Mouse (Mus musculus) midbrain, embryonic 13.5 days (tissue): ENCODE data around the gene Hnrnpa2b1. TPM values are rescaled to one million over a fixed set of nuclear protein-coding genes. Genes with fewer than 3 reads are reported as not detected.

Experiments used
- ATAC-seq: fragments of 200-750 bp; cut with Nextera tagmentation; 2 replicates; pipeline ENCODE4 v1.8.0; 2017; ENCODE audit warnings: mild to moderate bottlenecking, moderate TSS enrichment, moderate library complexity
- H3K27ac ChIP-seq: fragments of 300-500 bp; sonication (generic); 2 replicates; pipeline ENCODE4 v1.5.1; 2015; ENCODE audit warnings: inconsistent platforms, mild to moderate bottlenecking, moderate library complexity
- H3K27me3 ChIP-seq: fragments of 300-500 bp; sonication (generic); 2 replicates; pipeline ENCODE4 v1.6.1; 2015; ENCODE audit warnings: mild to moderate bottlenecking, inconsistent platforms
- H3K36me3 ChIP-seq: fragments of 300-500 bp; sonication (generic); 2 replicates; pipeline ENCODE4 v1.6.1; 2015; ENCODE audit warnings: mild to moderate bottlenecking, inconsistent platforms
- H3K4me1 ChIP-seq: fragments of 300-500 bp; sonication (generic); replicated peaks from 2 replicates; pipeline ENCODE4 v1.6.1; 2015; ENCODE audit warnings: inconsistent platforms
- H3K4me2 ChIP-seq: fragments of 300-500 bp; sonication (generic); replicated peaks from 2 replicates; pipeline ENCODE4 v1.6.1; 2015; ENCODE audit warnings: moderate library complexity, mild to moderate bottlenecking, inconsistent platforms
- H3K4me3 ChIP-seq: fragments of 300-500 bp; sonication (generic); replicated peaks from 2 replicates; pipeline ENCODE4 v1.5.1; 2015; ENCODE audit warnings: mild to moderate bottlenecking, inconsistent platforms
- H3K9ac ChIP-seq: fragments of 300-500 bp; sonication (generic); replicated peaks from 2 replicates; pipeline ENCODE4 v1.6.1; 2015; ENCODE audit warnings: mild to moderate bottlenecking, inconsistent platforms
- H3K9me3 ChIP-seq: fragments of 300-500 bp; sonication (generic); 2 replicates; pipeline ENCODE4 v1.6.1; 2016; ENCODE audit warnings: mild to moderate bottlenecking, inconsistent platforms
- WGBS: fragments of 180-500 bp; shearing (Covaris S2); methylation state at CpG from one replicate; pipeline ENCODE4 v1.1.7; 2015; 5-methylcytosine and 5-hydroxymethylcytosine counted together
- polyA plus RNA-seq: library from polyadenylated mRNA; unstranded; fragments of >200 nt; fragmentation: Nextera tagmentation; extraction: Ambion mirVana; gene quantifications from 2 replicates; pipeline ENCODE4 v1.2.1, GENCODE M21; 2015

The Hnrnpa2b1 gene
- polyA plus RNA-seq, 1 experiment from 2014 or later: 2,073 TPM

- peak overlapping the region; percentile 62; the same call in 1 of the 2 replicates for H3K9ac ChIP-seq
- 0% methylated on average over 2 of the region's 2 CpGs for WGBS
- no peaks in the 10 kb centered on the region for H3K9me3 ChIP-seq
- H3K4me2 ChIP-seq: peak overlapping the region; percentile 63
- H3K27me3 ChIP-seq: no peaks in the 10 kb centered on the region
- peak overlapping the region; percentile 90 for H3K4me3 ChIP-seq
- ATAC-seq: no peak
- H3K4me1 ChIP-seq: peaks cover 42% of the 10 kb centered on the region
- H3K36me3 ChIP-seq: peaks cover 35% of the 10 kb centered on the region
- no peak overlapping the region for H3K27ac ChIP-seq
These were observed 2.0 kb downstream of the Hnrnpa2b1 start for GRCm38 (mm10) chr6:51467649-51468048.

GRCm38 (mm10) chr6:51460363-51460762, 9.3 kb downstream of the Hnrnpa2b1 start:
- Histone ChIP-seq H3K9ac (no peak overlapping the region), H3K4me1 (peaks cover 14% of the 10 kb centered on the region), H3K4me2 (no peak overlapping the region), H3K4me3 (no peak overlapping the region), H3K27ac (no peak overlapping the region), H3K9me3 (no peaks in the 10 kb centered on the region), H3K36me3 (peaks cover 60% of the 10 kb centered on the region), H3K27me3 (no peaks in the 10 kb centered on the region)
- no peak for ATAC-seq
- WGBS: 81% methylated on average over 3 of the region's 3 CpGs

- H3K27me3 ChIP-seq: no peaks in the 10 kb centered on the region
- H3K36me3 ChIP-seq: peaks cover 57% of the 10 kb centered on the region
- ATAC-seq: no peak
- H3K4me2 ChIP-seq: no peak overlapping the region
- WGBS: 80% methylated on average over 4 of the region's 4 CpGs
- H3K9me3 ChIP-seq: no peaks in the 10 kb centered on the region
- H3K27ac ChIP-seq: no peak overlapping the region
- peaks cover 10% of the 10 kb centered on the region; the same call in 1 of the 2 replicates for H3K4me1 ChIP-seq
- H3K9ac ChIP-seq: no peak overlapping the region
- no peak overlapping the region for H3K4me3 ChIP-seq
These were observed 9.7 kb downstream of the Hnrnpa2b1 start for GRCm38 (mm10) chr6:51460021-51460360.

GRCm38 (mm10) chr6:51459313-51460020, 10.2 kb downstream of the Hnrnpa2b1 start:
- peaks cover 57% of the 10 kb centered on the region for H3K36me3 ChIP-seq
- peaks cover 7% of the 10 kb centered on the region; the same call in 1 of the 2 replicates for H3K4me1 ChIP-seq
- H3K27me3 ChIP-seq: no peaks in the 10 kb centered on the region
- ATAC-seq: peak; percentile 57
- H3K4me2 ChIP-seq: no peak overlapping the region
- WGBS: 38% methylated on average over 5 of the region's 5 CpGs
- H3K27ac ChIP-seq: no peak overlapping the region
- H3K9me3 ChIP-seq: no peaks in the 10 kb centered on the region
- no peak overlapping the region for H3K4me3 ChIP-seq
- no peak overlapping the region for H3K9ac ChIP-seq

GRCm38 (mm10) chr6:51458925-51459312, 10.8 kb downstream of the Hnrnpa2b1 start:
- Histone ChIP-seq H3K9me3 (no peaks in the 10 kb centered on the region), H3K27me3 (no peaks in the 10 kb centered on the region), H3K9ac (no peak overlapping the region), H3K4me1 (peaks cover 4% of the 10 kb centered on the region; the same call in 1 of the 2 replicates), H3K4me2 (no peak overlapping the region), H3K4me3 (no peak overlapping the region), H3K36me3 (peaks cover 53% of the 10 kb centered on the region), H3K27ac (no peak overlapping the region)
- 52% methylated on average over 2 of the region's 2 CpGs for WGBS
- ATAC-seq: 0 out of 2 replicates have a peak, but pooled peaks have one; percentile 7

- WGBS: 86% methylated on average over 8 of the region's 8 CpGs
- Histone ChIP-seq H3K27ac (no peak overlapping the region), H3K9ac (no peak overlapping the region), H3K36me3 (peaks cover 44% of the 10 kb centered on the region), H3K9me3 (no peaks in the 10 kb centered on the region), H3K4me1 (no peaks in the 10 kb centered on the region), H3K27me3 (no peaks in the 10 kb centered on the region), H3K4me2 (no peak overlapping the region), H3K4me3 (no peak overlapping the region)
- ATAC-seq: no peak
These were observed 11.8 kb downstream of the Hnrnpa2b1 start for GRCm38 (mm10) chr6:51457770-51458387.

GRCm38 (mm10) chr6:51457283-51457682, 12.4 kb downstream of the Hnrnpa2b1 start:
- H3K9ac ChIP-seq: no peak overlapping the region
- H3K27me3 ChIP-seq: no peaks in the 10 kb centered on the region
- peaks cover 42% of the 10 kb centered on the region for H3K36me3 ChIP-seq
- H3K9me3 ChIP-seq: no peaks in the 10 kb centered on the region
- 88% methylated on average over 3 of the region's 3 CpGs for WGBS
- ATAC-seq: no peak
- H3K27ac ChIP-seq: no peak overlapping the region
- no peaks in the 10 kb centered on the region for H3K4me1 ChIP-seq
- no peak overlapping the region for H3K4me2 ChIP-seq
- H3K4me3 ChIP-seq: no peak overlapping the region

- 92% methylated on average over 1 of the region's 1 CpGs for WGBS
These were observed 13.5 kb downstream of the Hnrnpa2b1 start for GRCm38 (mm10) chr6:51456198-51456597.

GRCm38 (mm10) chr6:51454949-51455348, 14.7 kb downstream of the Hnrnpa2b1 start:
- 76% methylated on average over 3 of the region's 3 CpGs for WGBS

More at GRCm38 (mm10) chr6:51456198-51456597, 13.5 kb downstream of the Hnrnpa2b1 start:
- Histone ChIP-seq H3K9me3 (no peaks in the 10 kb centered on the region), H3K9ac (no peak overlapping the region), H3K27ac (no peak overlapping the region), H3K27me3 (no peaks in the 10 kb centered on the region), H3K36me3 (peaks cover 33% of the 10 kb centered on the region), H3K4me3 (no peak overlapping the region), H3K4me1 (no peaks in the 10 kb centered on the region), H3K4me2 (no peak overlapping the region)
- ATAC-seq: no peak

GRCm38 (mm10) chr6:51452927-51453503, 16.7 kb downstream of the Hnrnpa2b1 start:
- H3K4me1 ChIP-seq: no peaks in the 10 kb centered on the region
- no peak overlapping the region for H3K4me3 ChIP-seq
- H3K9me3 ChIP-seq: no peaks in the 10 kb centered on the region
- ATAC-seq: no peak
- H3K27ac ChIP-seq: no peak overlapping the region
- no peak overlapping the region for H3K9ac ChIP-seq
- WGBS: 79% methylated on average over 7 of the region's 7 CpGs
- H3K36me3 ChIP-seq: peaks cover 10% of the 10 kb centered on the region
- no peaks in the 10 kb centered on the region for H3K27me3 ChIP-seq
- no peak overlapping the region for H3K4me2 ChIP-seq

More at GRCm38 (mm10) chr6:51454949-51455348, 14.7 kb downstream of the Hnrnpa2b1 start:
- Histone ChIP-seq H3K4me1 (no peaks in the 10 kb centered on the region), H3K9ac (no peak overlapping the region), H3K27ac (0 out of 2 replicates have a peak overlapping the region, but pooled peaks have one; percentile 19), H3K4me2 (no peak overlapping the region), H3K36me3 (peaks cover 24% of the 10 kb centered on the region), H3K27me3 (no peaks in the 10 kb centered on the region), H3K9me3 (no peaks in the 10 kb centered on the region), H3K4me3 (no peak overlapping the region)
- ATAC-seq: no peak

GRCm38 (mm10) chr6:51442191-51442835, 27.4 kb downstream of the Hnrnpa2b1 start:
- WGBS: 68% methylated on average over 9 of the region's 9 CpGs
- Histone ChIP-seq H3K9me3 (no peaks in the 10 kb centered on the region), H3K4me1 (no peaks in the 10 kb centered on the region), H3K36me3 (no peaks in the 10 kb centered on the region), H3K27ac (no peak overlapping the region), H3K4me2 (no peak overlapping the region), H3K9ac (no peak overlapping the region), H3K27me3 (no peaks in the 10 kb centered on the region), H3K4me3 (no peak overlapping the region)
- no peak for ATAC-seq

- Histone ChIP-seq H3K36me3 (no peaks in the 10 kb centered on the region), H3K9me3 (no peaks in the 10 kb centered on the region), H3K27ac (no peak overlapping the region), H3K4me1 (peaks cover 8% of the 10 kb centered on the region), H3K4me3 (no peak overlapping the region), H3K9ac (no peak overlapping the region), H3K4me2 (no peak overlapping the region), H3K27me3 (peaks cover 14% of the 10 kb centered on the region)
- ATAC-seq: no peak
- WGBS: 85% methylated on average over 9 of the region's 9 CpGs
These were observed 30.8 kb downstream of the Hnrnpa2b1 start for GRCm38 (mm10) chr6:51438826-51439330.
